Mouse (Mus musculus): ENCODE data around the gene Olfr514.

- TF ChIP-seq CTCF (IDR thresholded peaks at IDR 0.05; ENCODE audit: low read depth) = no peak
- no peak for TF ChIP-seq EP300 (optimal IDR thresholded peaks at IDR 0.05)
Observed at GRCm38 (mm10) chr7:108825897-108826296, at the start of gene Olfr514.
